In genomic region chr11:54201881-54202685, GRCm38 (mm10) we compare ENCODE assay signal across 19 mouse cellular contexts. TPM values are rescaled to one million over a fixed set of nuclear protein-coding genes. Genes with fewer than 3 reads are reported as not detected.
"Had no signal": no experiment of that assay in that cellular context is flagged by ENCODE, and none has a peak within 500 bp of the region (broad histone marks: within the 10 kb centered on the region; RNA-seq: fewer than 3 reads in every experiment).

No protein-coding gene starts in this region.

- H3K36me3 ChIP-seq: limb, embryonic 15.5 days; liver, embryonic 13.5 days; lung, embryonic 15.5 days; midbrain, embryonic 12.5 days; neural tube, embryonic 13.5 days had no signal

- H3K27me3 ChIP-seq: limb, embryonic 15.5 days; liver, embryonic 13.5 days; lung, embryonic 15.5 days; midbrain, embryonic 12.5 days; neural tube, embryonic 13.5 days had no signal

- H3K9ac ChIP-seq: limb, embryonic 15.5 days; liver, embryonic 13.5 days; liver, postnatal 0 days; lung, embryonic 15.5 days; midbrain, embryonic 12.5 days; neural tube, embryonic 13.5 days had no signal

- H3K4me2 ChIP-seq: limb, embryonic 15.5 days; liver, embryonic 13.5 days; lung, embryonic 15.5 days; midbrain, embryonic 12.5 days; neural tube, embryonic 13.5 days had no signal

- H3K4me1 ChIP-seq: limb, embryonic 15.5 days; lung, embryonic 15.5 days; midbrain, embryonic 12.5 days; neural tube, embryonic 13.5 days had no signal

- H3K27ac ChIP-seq: kidney, postnatal 0 days; left cerebral cortex, adult 2 months; limb, embryonic 15.5 days; liver, embryonic 13.5 days; lung, embryonic 15.5 days; macrophage; midbrain, embryonic 12.5 days; neural tube, embryonic 13.5 days; stomach, postnatal 0 days had no signal

- H3K4me3 ChIP-seq: left cerebral cortex, adult 2 months; limb, embryonic 15.5 days; liver, embryonic 13.5 days; lung, embryonic 15.5 days; midbrain, embryonic 12.5 days; neural tube, embryonic 13.5 days had no signal

- ATAC-seq: midbrain, embryonic 16.5 days had no signal

- H3K9me3 ChIP-seq: limb, embryonic 15.5 days; liver, embryonic 13.5 days; lung, embryonic 15.5 days; midbrain, embryonic 12.5 days; neural tube, embryonic 13.5 days had no signal

- DNase-seq: kidney, postnatal 4 days; liver, postnatal 0 days; lung, postnatal 14 days; retina, postnatal 1 day had no signal

RNA-seq across cellular contexts. Expression of gene Csf2, which starts 47.4 kb away (rescaled TPM):
- total RNA-seq: layer of hippocampus, adult 8-10 months; layer of hippocampus, postnatal 14 days; left cerebral cortex, adult 2 months; left cerebral cortex, postnatal 25 days had no signal
- polyA plus RNA-seq: kidney, postnatal 0 days; limb, embryonic 11.5 days; limb, embryonic 15.5 days; liver, embryonic 13.5 days; liver, postnatal 0 days; macrophage; midbrain, embryonic 12.5 days; midbrain, embryonic 16.5 days; neural tube, embryonic 13.5 days; spleen, adult 2 months; stomach, postnatal 0 days had no signal
